Mouse (Mus musculus): ENCODE data around the gene 1700017B05Rik. TPM values are rescaled to one million over a fixed set of nuclear protein-coding genes. Genes with fewer than 3 reads are reported as not detected.

Gene 1700017B05Rik
- polyA plus RNA-seq, 1 experiment = 15.8 TPM

DNA sequence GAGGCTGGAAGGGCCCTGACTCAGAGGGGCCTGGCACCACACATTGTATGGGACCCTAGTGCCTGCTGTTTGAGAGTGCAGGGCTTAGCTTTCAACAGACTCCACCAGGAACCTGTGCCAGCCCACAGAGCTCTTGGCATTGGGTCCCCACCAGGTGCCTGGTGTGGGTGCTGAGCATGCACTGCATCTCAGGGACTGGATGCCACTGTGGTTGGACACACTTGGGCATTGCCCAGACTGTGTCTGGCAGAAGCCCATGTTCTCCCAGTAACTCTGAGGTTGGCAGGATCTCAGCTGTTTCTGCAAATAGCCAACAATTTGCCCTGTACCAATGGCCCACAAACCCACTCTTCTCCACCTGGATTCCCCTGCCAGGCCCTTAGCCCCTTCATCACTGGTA, 13.9 kb upstream of the 1700017B05Rik start:
- no peak for TF ChIP-seq TAL1 (IDR thresholded peaks at IDR 0.05; ENCODE audit: low read length)
- no peak for TF ChIP-seq GATA1 (IDR thresholded peaks at IDR 0.05; ENCODE audit: low read length)
- Histone ChIP-seq H3K27me3 (ENCODE audit: control insufficient read depth) (peaks cover 58% of the 10 kb centered on the region), H3K4me1 (ENCODE audit: control insufficient read depth) (no peaks in the 10 kb centered on the region; the same call in none of the 2 replicates)

DNA sequence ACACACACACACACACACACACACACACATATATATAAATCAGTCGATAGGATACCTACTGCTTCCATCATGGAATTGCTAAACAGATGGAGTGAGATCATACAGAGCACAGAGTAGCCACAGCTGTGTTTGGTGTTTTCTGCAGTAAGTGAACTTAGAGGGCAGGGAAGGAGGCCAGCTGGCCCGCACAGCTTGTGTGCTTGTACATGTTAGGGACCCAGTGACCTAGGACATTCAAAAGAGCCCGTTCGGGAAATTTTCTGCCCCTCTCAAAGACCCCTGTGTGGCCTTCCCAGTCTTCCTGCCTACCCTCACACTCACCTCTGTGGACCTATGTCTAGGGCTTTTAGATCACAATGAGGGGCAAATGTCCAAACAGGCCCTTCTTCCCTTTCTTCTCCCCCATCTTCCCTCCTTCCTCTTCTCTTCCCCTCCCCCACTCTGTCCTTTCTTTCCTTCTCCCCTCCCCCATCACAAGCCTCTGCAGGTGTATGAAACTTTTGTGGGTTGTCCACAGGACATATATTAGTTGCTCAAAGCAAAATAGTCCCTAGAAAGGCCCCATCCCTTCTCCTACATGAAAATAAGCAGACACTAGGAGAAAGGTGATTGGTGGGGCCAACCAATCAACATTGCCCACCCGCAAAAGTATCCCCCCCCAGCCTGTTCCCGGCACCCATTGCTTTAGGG, 11.5 kb upstream of the 1700017B05Rik start:
- no peaks in the 10 kb centered on the region for H3K9me3 ChIP-seq (ENCODE audit: control insufficient read depth, low read length)
- TF ChIP-seq TAL1 (IDR thresholded peaks at IDR 0.05; ENCODE audit: low read length) = no peak
- no peak for TF ChIP-seq GATA1 (IDR thresholded peaks at IDR 0.05; ENCODE audit: low read length)
- H3K4me3 ChIP-seq (replicated peaks) = no peak overlapping the region
- peaks cover 3% of the 10 kb centered on the region for H3K4me1 ChIP-seq (ENCODE audit: control insufficient read depth)
- peaks cover 61% of the 10 kb centered on the region for H3K27me3 ChIP-seq (ENCODE audit: control insufficient read depth)
- H3K36me3 ChIP-seq (ENCODE audit: control insufficient read depth) = no peaks in the 10 kb centered on the region

More for the DNA sequence above, 13.9 kb upstream of the 1700017B05Rik start:
- Histone ChIP-seq H3K4me3 (replicated peaks) (no peak overlapping the region), H3K9me3 (ENCODE audit: control insufficient read depth, low read length) (no peaks in the 10 kb centered on the region), H3K36me3 (ENCODE audit: control insufficient read depth) (no peaks in the 10 kb centered on the region)

DNA sequence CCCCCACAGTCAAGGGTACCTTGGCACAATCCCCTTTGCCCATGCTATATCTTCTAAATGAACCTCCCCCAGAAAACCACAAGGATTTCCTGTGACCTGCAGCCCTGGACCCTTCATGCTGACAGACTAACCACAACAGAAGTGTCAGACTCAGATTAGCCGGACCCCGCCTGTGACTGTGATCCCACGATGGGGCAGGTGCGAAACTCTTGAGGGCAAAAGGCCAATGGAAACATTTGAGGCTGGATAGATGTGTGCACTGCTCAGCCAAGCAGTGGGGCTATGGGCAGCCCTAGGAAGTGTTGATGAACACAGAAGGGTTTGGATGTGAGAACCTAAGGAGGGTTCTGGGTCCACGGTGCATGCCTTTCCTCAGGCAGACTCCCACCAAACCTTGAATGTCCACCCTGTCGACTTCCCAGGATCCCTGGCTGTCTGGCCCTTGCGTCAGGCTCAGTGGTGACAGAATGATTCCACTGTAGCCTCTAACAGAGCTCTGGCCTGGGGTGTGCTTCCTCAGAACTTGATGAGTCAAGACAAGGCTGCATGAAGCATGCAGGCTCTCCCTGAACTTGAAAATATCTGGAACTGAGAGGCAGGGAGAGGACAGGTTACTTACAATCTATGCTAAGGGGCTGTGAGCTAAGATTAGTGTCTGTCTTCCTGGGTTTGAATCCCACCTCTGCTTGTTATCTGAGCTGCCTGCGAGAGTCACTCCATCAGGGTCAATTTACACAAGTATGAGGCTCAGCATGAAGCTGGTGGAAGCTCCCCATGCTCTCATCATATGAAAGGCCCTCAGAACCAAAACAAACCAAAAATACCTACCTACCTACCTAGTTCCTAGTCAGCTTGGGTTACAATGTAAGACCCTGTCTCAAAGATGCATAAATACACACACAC, 10.7 kb upstream of the 1700017B05Rik start:
- Histone ChIP-seq H3K9me3 (ENCODE audit: control insufficient read depth, low read length) (no peaks in the 10 kb centered on the region), H3K4me3 (replicated peaks) (no peak overlapping the region), H3K36me3 (ENCODE audit: control insufficient read depth) (no peaks in the 10 kb centered on the region), H3K27me3 (ENCODE audit: control insufficient read depth) (peaks cover 57% of the 10 kb centered on the region), H3K4me1 (ENCODE audit: control insufficient read depth) (peaks cover 10% of the 10 kb centered on the region)
- TF ChIP-seq GATA1 (IDR thresholded peaks at IDR 0.05; ENCODE audit: low read length) (no peak), TAL1 (IDR thresholded peaks at IDR 0.05; ENCODE audit: low read length) (no peak)

DNA sequence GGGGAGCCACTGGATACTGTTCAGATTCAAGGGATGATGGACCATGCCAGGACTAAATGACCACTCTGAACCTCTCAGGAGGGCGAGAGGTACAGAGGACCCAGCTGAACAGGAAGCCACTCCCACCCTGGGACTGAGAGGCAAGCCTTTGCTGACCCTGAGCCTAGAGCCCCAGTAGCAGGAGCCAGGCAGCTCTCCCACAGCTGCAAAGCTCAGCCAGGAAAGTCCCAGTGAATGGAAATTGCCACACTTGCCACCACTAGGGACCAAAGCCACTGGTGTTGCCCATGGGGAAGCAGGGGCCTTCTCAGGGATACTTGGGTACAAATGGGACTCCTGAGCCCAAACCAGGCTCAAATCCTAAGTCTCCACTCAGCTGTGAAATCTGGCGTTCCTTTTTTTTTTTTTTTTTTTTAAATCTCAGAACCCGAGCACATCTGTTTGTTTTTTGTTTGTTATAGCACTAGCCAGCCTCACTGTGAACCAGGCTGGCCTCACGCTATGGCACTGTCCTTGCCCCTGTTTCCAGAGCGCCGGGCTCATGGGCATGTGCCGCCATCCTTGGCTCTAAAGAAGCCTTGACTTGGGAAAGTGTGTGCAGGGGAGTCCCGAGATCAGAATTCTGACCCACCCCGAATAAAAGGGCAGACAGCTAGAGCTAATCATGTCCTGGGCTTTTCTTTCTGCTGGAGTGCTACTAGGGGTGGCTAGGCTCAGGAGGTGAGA, 9.6 kb upstream of the 1700017B05Rik start:
- no peaks in the 10 kb centered on the region for H3K9me3 ChIP-seq (ENCODE audit: control insufficient read depth, low read length)
- H3K4me1 ChIP-seq (ENCODE audit: control insufficient read depth) = peaks cover 12% of the 10 kb centered on the region
- no peak overlapping the region for H3K4me3 ChIP-seq (replicated peaks)
- TF ChIP-seq GATA1 (IDR thresholded peaks at IDR 0.05; ENCODE audit: low read length) = no peak
- TF ChIP-seq TAL1 (IDR thresholded peaks at IDR 0.05; ENCODE audit: low read length) = no peak
- no peaks in the 10 kb centered on the region for H3K36me3 ChIP-seq (ENCODE audit: control insufficient read depth)
- peaks cover 66% of the 10 kb centered on the region for H3K27me3 ChIP-seq (ENCODE audit: control insufficient read depth)

DNA sequence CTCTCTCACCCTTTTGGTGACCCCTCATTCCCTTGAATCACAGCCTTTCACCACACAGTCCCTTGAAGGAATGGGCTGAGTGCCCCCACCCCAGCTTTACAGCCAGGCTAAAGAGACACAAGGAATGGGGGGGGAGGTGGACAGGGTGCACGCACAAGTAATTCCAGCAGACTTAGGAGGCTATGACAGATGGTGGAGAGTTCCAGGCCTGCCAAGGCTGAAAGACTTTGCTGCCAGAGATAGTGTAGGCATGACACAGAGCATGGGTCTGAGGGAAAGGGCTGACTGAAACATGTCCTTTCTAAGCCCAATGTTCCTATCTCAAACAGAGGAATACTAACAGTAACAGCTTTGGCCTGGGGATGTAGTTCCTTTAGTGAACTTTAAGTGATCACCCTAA, 8.7 kb upstream of the 1700017B05Rik start:
- TF ChIP-seq TAL1 (IDR thresholded peaks at IDR 0.05; ENCODE audit: low read length) (no peak), GATA1 (IDR thresholded peaks at IDR 0.05; ENCODE audit: low read length) (no peak)
- no peak overlapping the region for H3K4me3 ChIP-seq (replicated peaks)
- peaks cover 12% of the 10 kb centered on the region for H3K4me1 ChIP-seq (ENCODE audit: control insufficient read depth)
- H3K9me3 ChIP-seq (ENCODE audit: control insufficient read depth, low read length) = no peaks in the 10 kb centered on the region
- H3K27me3 ChIP-seq (ENCODE audit: control insufficient read depth) = peaks cover 67% of the 10 kb centered on the region
- no peaks in the 10 kb centered on the region for H3K36me3 ChIP-seq (ENCODE audit: control insufficient read depth)

DNA sequence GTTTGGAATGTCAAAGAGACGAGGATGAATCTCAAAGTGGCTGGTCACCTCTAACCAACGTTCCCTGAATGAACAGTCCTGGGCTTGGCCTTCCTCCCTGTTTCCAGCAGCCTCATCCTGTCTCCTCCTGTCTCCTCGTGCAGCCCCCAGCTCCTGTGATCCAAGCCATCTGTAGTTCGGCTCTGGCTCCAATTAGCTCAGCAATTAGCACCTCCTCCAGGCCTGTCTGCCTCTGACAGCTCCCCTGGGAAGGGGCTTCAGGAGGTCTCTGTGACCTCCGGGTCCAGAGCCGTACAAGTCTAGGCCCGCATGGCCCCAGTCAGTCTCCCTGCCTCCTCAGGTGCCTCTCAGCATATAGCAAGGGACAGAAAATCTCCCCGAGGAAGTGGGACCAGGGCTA, 8.0 kb upstream of the 1700017B05Rik start:
- no peak overlapping the region for H3K4me3 ChIP-seq (replicated peaks)
- no peaks in the 10 kb centered on the region for H3K9me3 ChIP-seq (ENCODE audit: control insufficient read depth, low read length)
- TF ChIP-seq TAL1 (IDR thresholded peaks at IDR 0.05; ENCODE audit: low read length) = no peak
- no peak for TF ChIP-seq GATA1 (IDR thresholded peaks at IDR 0.05; ENCODE audit: low read length)
- peaks cover 12% of the 10 kb centered on the region for H3K4me1 ChIP-seq (ENCODE audit: control insufficient read depth)
- H3K36me3 ChIP-seq (ENCODE audit: control insufficient read depth) = no peaks in the 10 kb centered on the region
- peaks cover 71% of the 10 kb centered on the region for H3K27me3 ChIP-seq (ENCODE audit: control insufficient read depth)

DNA sequence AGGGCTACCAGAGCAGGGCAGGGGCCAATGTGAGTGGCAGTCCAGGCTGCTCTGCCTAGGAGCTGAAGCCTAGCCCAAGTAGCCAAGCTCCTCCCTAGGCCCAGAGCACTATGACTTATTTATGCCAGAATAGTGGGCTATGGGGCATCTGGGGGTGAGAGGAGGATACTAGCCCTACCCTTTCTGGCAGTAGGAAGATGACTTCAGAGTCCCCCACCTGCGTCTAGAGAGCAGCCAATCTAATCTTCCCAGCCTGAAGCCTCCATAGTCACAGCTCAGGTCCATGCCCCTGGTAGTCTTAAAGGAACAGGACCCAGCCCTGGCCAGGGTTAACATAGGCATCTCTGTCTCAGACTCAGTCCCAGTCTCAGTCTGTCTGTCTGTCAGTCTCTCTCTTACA, 7.0 kb upstream of the 1700017B05Rik start:
- peaks cover 12% of the 10 kb centered on the region for H3K4me1 ChIP-seq (ENCODE audit: control insufficient read depth)
- no peaks in the 10 kb centered on the region for H3K36me3 ChIP-seq (ENCODE audit: control insufficient read depth)
- TF ChIP-seq GATA1 (IDR thresholded peaks at IDR 0.05; ENCODE audit: low read length) = no peak
- TF ChIP-seq TAL1 (IDR thresholded peaks at IDR 0.05; ENCODE audit: low read length) = no peak
- peaks cover 71% of the 10 kb centered on the region for H3K27me3 ChIP-seq (ENCODE audit: control insufficient read depth)
- H3K4me3 ChIP-seq (replicated peaks) = no peak overlapping the region
- no peaks in the 10 kb centered on the region for H3K9me3 ChIP-seq (ENCODE audit: control insufficient read depth, low read length)

DNA sequence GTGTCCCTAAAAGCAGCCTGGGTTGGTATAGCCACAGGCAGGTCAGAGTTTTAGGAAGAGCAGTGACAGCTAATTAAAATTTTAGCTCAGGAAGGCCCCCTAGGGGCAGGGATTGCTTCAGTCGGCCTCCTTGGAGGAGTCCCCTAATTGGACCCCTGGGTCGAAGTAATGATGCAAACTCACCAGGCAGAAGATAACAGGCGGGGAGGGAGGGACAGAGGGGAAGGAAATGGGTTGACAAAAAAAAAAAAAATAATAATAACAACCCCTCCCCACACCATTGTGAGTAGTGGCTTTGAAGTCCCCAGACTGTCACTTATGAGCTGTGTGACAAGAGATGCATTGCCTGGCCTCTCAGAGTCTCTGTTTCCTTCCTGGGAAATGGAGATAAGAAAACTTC, 6.2 kb upstream of the 1700017B05Rik start:
- Histone ChIP-seq H3K4me1 (ENCODE audit: control insufficient read depth) (peaks cover 14% of the 10 kb centered on the region), H3K36me3 (ENCODE audit: control insufficient read depth) (no peaks in the 10 kb centered on the region), H3K9me3 (ENCODE audit: control insufficient read depth, low read length) (no peaks in the 10 kb centered on the region), H3K27me3 (ENCODE audit: control insufficient read depth) (peaks cover 68% of the 10 kb centered on the region), H3K4me3 (replicated peaks) (no peak overlapping the region)
- TF ChIP-seq GATA1 (IDR thresholded peaks at IDR 0.05; ENCODE audit: low read length) (no peak), TAL1 (IDR thresholded peaks at IDR 0.05; ENCODE audit: low read length) (no peak)

DNA sequence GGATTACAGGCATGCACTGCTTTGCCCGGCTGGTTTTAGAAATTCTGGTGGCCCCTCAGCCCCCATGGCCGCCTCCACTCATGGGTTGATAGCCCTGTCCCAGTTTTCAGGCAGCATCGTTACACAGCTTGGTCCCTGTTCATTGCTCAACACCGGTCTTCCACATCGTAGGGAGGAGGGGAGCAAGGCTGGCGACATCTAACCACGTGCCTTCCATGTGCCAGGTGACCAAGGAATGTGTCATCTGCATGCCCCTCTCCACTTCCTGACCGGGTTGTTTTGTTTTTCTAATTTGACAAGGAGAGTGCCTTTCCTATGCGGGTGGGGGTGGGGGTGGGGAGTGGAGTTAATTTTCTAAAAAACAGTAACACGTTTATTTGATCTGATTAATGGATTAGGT, 5.7 kb upstream of the 1700017B05Rik start:
- H3K27me3 ChIP-seq (ENCODE audit: control insufficient read depth) = peaks cover 64% of the 10 kb centered on the region
- H3K4me3 ChIP-seq (replicated peaks) = no peak overlapping the region
- H3K36me3 ChIP-seq (ENCODE audit: control insufficient read depth) = no peaks in the 10 kb centered on the region
- no peaks in the 10 kb centered on the region for H3K9me3 ChIP-seq (ENCODE audit: control insufficient read depth, low read length)
- peaks cover 19% of the 10 kb centered on the region for H3K4me1 ChIP-seq (ENCODE audit: control insufficient read depth)
- TF ChIP-seq GATA1 (IDR thresholded peaks at IDR 0.05; ENCODE audit: low read length) = no peak
- TF ChIP-seq TAL1 (IDR thresholded peaks at IDR 0.05; ENCODE audit: low read length) = no peak

Measured in erythroblast, embryonic 14.5 days (primary cell).